Comparison of ENCODE assay signal across 8 mouse cellular contexts in genomic region chr10:70439676-70440521, GRCm38 (mm10). TPM values are rescaled to one million over a fixed set of nuclear protein-coding genes. Genes with fewer than 3 reads are reported as not detected.
DNase-seq lines count a peak whose midpoint lies in the region; ATAC-seq and TF ChIP-seq lines count a peak whose summit lies in the region.

Fam13c (plus strand) TSS chr10:70440481.

- no peaks in the 10 kb centered on the region for H3K27me3 ChIP-seq in spleen, adult 2 months (ENCODE audit: control insufficient read depth, insufficient read depth, low read length)
- no peaks in the 10 kb centered on the region for H3K27me3 ChIP-seq in heart, embryonic 12.5 days (replicated peaks)
- H3K27me3 ChIP-seq in liver, postnatal 0 days (ENCODE audit: insufficient read depth, low read length) = peaks cover 15% of the 10 kb centered on the region

- TF ChIP-seq EP300 in liver, postnatal 0 days (IDR thresholded peaks at IDR 0.05; ENCODE audit: low read depth) = no peak

- DNase-seq in spleen, adult 2 months (ENCODE audit: low read depth in 1 of 2, low spot score in 2 of 2) = no peak
- no peak for DNase-seq in spleen, postnatal 36 days (ENCODE audit: low spot score in 2 of 2)
- DNase-seq in kidney, postnatal 10 days = peak; percentile 48
- no peak for DNase-seq in liver, postnatal 0 days
- DNase-seq in right cerebral cortex, postnatal 25 days = peak; percentile 46
- DNase-seq in gastrocnemius, postnatal 36 days = no peak

- no peak for TF ChIP-seq CTCF in spleen, adult 2 months (IDR thresholded peaks at IDR 0.05; ENCODE audit: extremely low read depth, insufficient read depth, insufficient read length, insufficient replicate concordance)
- TF ChIP-seq CTCF in cortical plate, adult 2 months (IDR thresholded peaks at IDR 0.05; ENCODE audit: extremely low read depth, insufficient read depth, low read length) = no peak
- no peak for TF ChIP-seq CTCF in liver, postnatal 0 days (IDR thresholded peaks at IDR 0.05; ENCODE audit: low read depth)

- peak within 1 kb of the TSS; percentile 78 for H3K9ac ChIP-seq in heart, embryonic 12.5 days
- peak within 1 kb of the TSS; percentile 53; the same call in 1 of the 2 replicates for H3K9ac ChIP-seq in liver, postnatal 0 days (replicated peaks)

- WGBS in spleen, adult 2 months = 18% methylated on average over 24 of the region's 24 CpGs
- WGBS in heart, embryonic 12.5 days = 11% methylated on average over 24 of the region's 24 CpGs
- WGBS in liver, postnatal 0 days (ENCODE audit: insufficient replicate concordance) = 9% methylated on average over 24 of the region's 24 CpGs

- no peaks in the 10 kb centered on the region; the same call in 1 of the 2 replicates for H3K9me3 ChIP-seq in heart, embryonic 12.5 days (replicated peaks)
- no peaks in the 10 kb centered on the region for H3K9me3 ChIP-seq in liver, postnatal 0 days (ENCODE audit: low read length)

- peak within 1 kb of the TSS; percentile 38 for H3K4me3 ChIP-seq in spleen, adult 2 months (ENCODE audit: extremely low read depth, insufficient read depth, insufficient read length)
- H3K4me3 ChIP-seq in cortical plate, adult 2 months (ENCODE audit: insufficient read depth, low read length) = peak within 1 kb of the TSS; percentile 92
- H3K4me3 ChIP-seq in heart, embryonic 12.5 days = peak within 1 kb of the TSS; percentile 67
- peak within 1 kb of the TSS; percentile 47 for H3K4me3 ChIP-seq in liver, postnatal 0 days (ENCODE audit: low read depth, low read length)

- H3K4me2 ChIP-seq in heart, embryonic 12.5 days = peak within 1 kb of the TSS; percentile 94
- H3K4me2 ChIP-seq in liver, postnatal 0 days (ENCODE audit: low read depth, low read length) = peak within 1 kb of the TSS; percentile 77

- peak; percentile 54 for ATAC-seq in heart, embryonic 12.5 days (ENCODE audit: insufficient number of reproducible peaks, low FRiP score)
- ATAC-seq in liver, postnatal 0 days = no peak

- intact Hi-C loops in gastrocnemius, postnatal 36 days (cut with DNase I) = loop anchor here (5.0 kb wide), 1 partner anchor 42 kb away; no protein-coding TSS in a partner anchor

- TF ChIP-seq POLR2A in spleen, adult 2 months (IDR thresholded peaks at IDR 0.05; ENCODE audit: low read depth, low read length) = no peak
- no peak for TF ChIP-seq POLR2A in cortical plate, adult 2 months (IDR thresholded peaks at IDR 0.05; ENCODE audit: extremely low read depth, insufficient read depth, low read length)

- no peaks in the 10 kb centered on the region for H3K36me3 ChIP-seq in spleen, adult 2 months (ENCODE audit: control insufficient read depth, insufficient read depth, low read length)
- no peaks in the 10 kb centered on the region for H3K36me3 ChIP-seq in heart, embryonic 12.5 days
- H3K36me3 ChIP-seq in liver, postnatal 0 days (replicated peaks; ENCODE audit: insufficient read depth, low read length) = no peaks in the 10 kb centered on the region

- H3K4me1 ChIP-seq in spleen, adult 2 months (ENCODE audit: control insufficient read depth, insufficient read depth, insufficient read length) = no peaks in the 10 kb centered on the region
- H3K4me1 ChIP-seq in cortical plate, adult 2 months (ENCODE audit: control insufficient read depth, insufficient read depth, low read length) = peaks cover 8% of the 10 kb centered on the region; the same call in 1 of the 2 replicates
- H3K4me1 ChIP-seq in heart, embryonic 12.5 days (replicated peaks) = peaks cover 7% of the 10 kb centered on the region
- H3K4me1 ChIP-seq in liver, postnatal 0 days (ENCODE audit: insufficient read depth) = no peaks in the 10 kb centered on the region

- no peak within 1 kb of the TSS; the same call in 1 of the 2 replicates for H3K27ac ChIP-seq in spleen, adult 2 months (ENCODE audit: insufficient read depth, low read length)
- H3K27ac ChIP-seq in cortical plate, adult 2 months (ENCODE audit: insufficient read depth, low read length) = peak within 1 kb of the TSS; percentile 97
- H3K27ac ChIP-seq in heart, embryonic 12.5 days (ENCODE audit: poor library complexity, severe bottlenecking) = peak within 1 kb of the TSS; percentile 81
- no peak within 1 kb of the TSS for H3K27ac ChIP-seq in liver, postnatal 0 days (ENCODE audit: low read depth)

RNA-seq across cellular contexts. Expression of gene Fam13c, which starts in this region (rescaled TPM):
- polyA plus RNA-seq in spleen, adult 2 months (2012; rRNA removed) = 0.44 and 0.47 TPM in 2 replicates
- 27.7 and 28.2 TPM in 2 replicates for polyA plus RNA-seq in cortical plate, adult 2 months (2012; rRNA removed)
- polyA plus RNA-seq in heart, embryonic 12.5 days (2016; fragmentation: Nextera tagmentation; extraction: Ambion mirVana) = 10.0 TPM in 2 replicates
- 0.17 and 0.22 TPM in 2 replicates for polyA plus RNA-seq in liver, postnatal 0 days (2015; fragmentation: Nextera tagmentation; extraction: Ambion mirVana)
- 1 to 10 TPM; 4.7 to 5.8 TPM for total RNA-seq in gastrocnemius, postnatal 36 days (2021)

Comparison
In these comparisons a context has a peak if more than half of its experiments do, and no peak if none do; other contexts are left out.
1. DNase-seq: peak in kidney, postnatal 10 days (single experiment) and right cerebral cortex, postnatal 25 days (single experiment); none in spleen, adult 2 months (0 of 2), spleen, postnatal 36 days (0 of 2), liver, postnatal 0 days (single experiment) and gastrocnemius, postnatal 36 days (0 of 2).
2. H3K27ac ChIP-seq: peak in cortical plate, adult 2 months (single experiment) and heart, embryonic 12.5 days (single experiment); none in spleen, adult 2 months (single experiment) and liver, postnatal 0 days (single experiment).
3. H3K4me3 ChIP-seq: peak in every context shown above with its lines; median percentile 92 in cortical plate, adult 2 months; 67 in heart, embryonic 12.5 days; 47 in liver, postnatal 0 days; 38 in spleen, adult 2 months.